Mouse (Mus musculus): ENCODE measurements at regions not wholly inside any gene's neighbourhood (a gene's known extent, or its start where the extent isn't known, plus 50 kb on each side); places are given as distances from the start of the nearest gene placed in this dataset.

GRCm38 (mm10) chr4:55824047-55824760 is 291.9 kb upstream of the Klf4 start:
- DNase-seq (ENCODE audit: low read depth, low spot score): no peak

- DNase-seq (ENCODE audit: low read depth, low spot score): no peak
Measured at GRCm38 (mm10) chr4:55823583-55823982, 291.3 kb upstream of the Klf4 start.

- no peak for DNase-seq (ENCODE audit: low read depth, low spot score)
Measured at GRCm38 (mm10) chr4:55817035-55817818, 285.0 kb upstream of the Klf4 start.

- no peak for DNase-seq (ENCODE audit: low read depth, low spot score)
Measured at GRCm38 (mm10) chr4:55815832-55816231, 283.6 kb upstream of the Klf4 start.

GRCm38 (mm10) chr4:55812846-55813245 is 280.6 kb upstream of the Klf4 start:
- DNase-seq (ENCODE audit: low read depth, low spot score): no peak

GRCm38 (mm10) chr4:55811656-55812055 is 279.4 kb upstream of the Klf4 start:
- no peak for DNase-seq (ENCODE audit: low read depth, low spot score)

- no peak for DNase-seq (ENCODE audit: low read depth, low spot score)
Measured at GRCm38 (mm10) chr4:55808501-55808900, 276.2 kb upstream of the Klf4 start.

- no peak for DNase-seq (ENCODE audit: low read depth, low spot score)
Measured at GRCm38 (mm10) chr4:55806799-55807198, 274.5 kb upstream of the Klf4 start.

GRCm38 (mm10) chr4:55805255-55806051 is 273.2 kb upstream of the Klf4 start:
- DNase-seq (ENCODE audit: low read depth, low spot score): no peak

GRCm38 (mm10) chr4:55802101-55802500 is 269.8 kb upstream of the Klf4 start:
- no peak for DNase-seq (ENCODE audit: low read depth, low spot score)

GRCm38 (mm10) chr4:55798099-55798498 is 265.8 kb upstream of the Klf4 start:
- no peak for DNase-seq (ENCODE audit: low read depth, low spot score)

GRCm38 (mm10) chr4:55781329-55781847 is 249.1 kb upstream of the Klf4 start:
- no peak for DNase-seq (ENCODE audit: low read depth, low spot score)

- DNase-seq (ENCODE audit: low read depth, low spot score): peak; percentile 6
Measured at GRCm38 (mm10) chr4:55779581-55779980, 247.3 kb upstream of the Klf4 start.

GRCm38 (mm10) chr4:55775858-55776257 is 243.6 kb upstream of the Klf4 start:
- no peak for DNase-seq (ENCODE audit: low read depth, low spot score)

- DNase-seq (ENCODE audit: low read depth, low spot score): no peak
Measured at GRCm38 (mm10) chr4:55774571-55774970, 242.3 kb upstream of the Klf4 start.

- no peak for DNase-seq (ENCODE audit: low read depth, low spot score)
Measured at GRCm38 (mm10) chr4:55769656-55770055, 237.4 kb upstream of the Klf4 start.

GRCm38 (mm10) chr4:55768325-55768724 is 236.1 kb upstream of the Klf4 start:
- no peak for DNase-seq (ENCODE audit: low read depth, low spot score)

GRCm38 (mm10) chr4:55767133-55767532 is 234.9 kb upstream of the Klf4 start:
- DNase-seq (ENCODE audit: low read depth, low spot score): no peak

GRCm38 (mm10) chr4:55765780-55766179 is 233.5 kb upstream of the Klf4 start:
- no peak for DNase-seq (ENCODE audit: low read depth, low spot score)

GRCm38 (mm10) chr4:55763112-55763511 is 230.8 kb upstream of the Klf4 start:
- no peak for DNase-seq (ENCODE audit: low read depth, low spot score)

GRCm38 (mm10) chr4:55762389-55762788 is 230.1 kb upstream of the Klf4 start:
- no peak for DNase-seq (ENCODE audit: low read depth, low spot score)
